Mouse (Mus musculus) testis, adult 2 months (tissue): ENCODE results near the gene Cobll1.

Experiments
- CTCF ChIP-seq: fragments of 200-500 bp; IDR thresholded peaks from 2 replicates; pipeline ENCODE4 v1.5.1; 2012; ENCODE audit warnings: low read depth, mild to moderate bottlenecking, inconsistent platforms, low read length, moderate library complexity; ENCODE audit not compliant: control insufficient read depth, insufficient read depth, insufficient replicate concordance
- POLR2A ChIP-seq: fragments of 200-500 bp; IDR thresholded peaks from 2 replicates; pipeline ENCODE4 v1.6.1; 2012; ENCODE audit warnings: low read depth, mild to moderate bottlenecking, inconsistent platforms, low read length, moderate library complexity; ENCODE audit not compliant: control insufficient read depth

DNA sequence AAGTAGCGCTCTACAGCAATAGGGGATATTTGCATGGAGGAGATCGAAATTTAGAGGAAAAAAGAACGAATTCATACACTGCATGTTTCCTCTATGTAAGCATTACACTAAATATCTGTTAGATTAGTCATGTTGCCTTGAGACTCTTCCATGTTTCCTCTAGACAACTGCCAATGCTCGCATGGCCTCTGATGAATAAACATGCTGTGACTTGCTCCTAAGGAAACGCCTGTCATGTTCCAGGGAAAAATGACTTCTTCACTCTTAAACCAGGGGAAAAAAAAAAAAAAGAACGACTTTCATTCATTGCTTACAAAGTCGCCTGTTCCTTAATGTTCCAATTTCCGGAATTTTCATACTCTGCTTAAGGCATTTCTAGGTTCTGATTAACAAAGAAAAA, 2.1 kb downstream of the Cobll1 start:
- TF ChIP-seq POLR2A = no peak
- no peak for TF ChIP-seq CTCF
